Mouse (Mus musculus) heart, postnatal 0 days (tissue): Measurements from ENCODE around the gene Btg2.

Experiments used
- CTCF ChIP-seq: IDR thresholded peaks from 2 replicates; pipeline ENCODE4 v1.5.1; 2016; ENCODE audit warnings: antibody characterized with exemption, control low read depth, low read depth
- EP300 ChIP-seq: IDR thresholded peaks from 2 replicates; pipeline ENCODE4 v1.6.1; 2016; ENCODE audit warnings: antibody characterized with exemption, low read depth

GRCm38 (mm10) chr1:134092368-134092767 is 13.4 kb upstream of the Btg2 start:
- no peak for TF ChIP-seq CTCF
- TF ChIP-seq EP300 = no peak
